Mouse (Mus musculus) ES-E14 (cell line): ENCODE results near the gene Ilk.

Experiments
- HCFC1 ChIP-seq: IDR thresholded peaks from 2 replicates; pipeline ENCODE4 v1.6.1; 2012; ENCODE audit warnings: low read length, inconsistent platforms, borderline replicate concordance; ENCODE audit not compliant: insufficient read depth
- MAFK ChIP-seq: IDR thresholded peaks from 2 replicates; pipeline ENCODE4 v1.6.1; 2014; ENCODE audit warnings: mild to moderate bottlenecking, low read depth, low read length, inconsistent platforms; ENCODE audit not compliant: insufficient read depth
- ZC3H11A ChIP-seq: IDR thresholded peaks from 2 replicates; pipeline ENCODE4 v1.6.1; 2012; ENCODE audit warnings: low read depth, mild to moderate bottlenecking, inconsistent platforms, low read length, borderline replicate concordance
- ZNF384 ChIP-seq: IDR thresholded peaks from 2 replicates; pipeline ENCODE4 v1.6.1; 2012; ENCODE audit warnings: low read depth, low read length, inconsistent platforms

DNA sequence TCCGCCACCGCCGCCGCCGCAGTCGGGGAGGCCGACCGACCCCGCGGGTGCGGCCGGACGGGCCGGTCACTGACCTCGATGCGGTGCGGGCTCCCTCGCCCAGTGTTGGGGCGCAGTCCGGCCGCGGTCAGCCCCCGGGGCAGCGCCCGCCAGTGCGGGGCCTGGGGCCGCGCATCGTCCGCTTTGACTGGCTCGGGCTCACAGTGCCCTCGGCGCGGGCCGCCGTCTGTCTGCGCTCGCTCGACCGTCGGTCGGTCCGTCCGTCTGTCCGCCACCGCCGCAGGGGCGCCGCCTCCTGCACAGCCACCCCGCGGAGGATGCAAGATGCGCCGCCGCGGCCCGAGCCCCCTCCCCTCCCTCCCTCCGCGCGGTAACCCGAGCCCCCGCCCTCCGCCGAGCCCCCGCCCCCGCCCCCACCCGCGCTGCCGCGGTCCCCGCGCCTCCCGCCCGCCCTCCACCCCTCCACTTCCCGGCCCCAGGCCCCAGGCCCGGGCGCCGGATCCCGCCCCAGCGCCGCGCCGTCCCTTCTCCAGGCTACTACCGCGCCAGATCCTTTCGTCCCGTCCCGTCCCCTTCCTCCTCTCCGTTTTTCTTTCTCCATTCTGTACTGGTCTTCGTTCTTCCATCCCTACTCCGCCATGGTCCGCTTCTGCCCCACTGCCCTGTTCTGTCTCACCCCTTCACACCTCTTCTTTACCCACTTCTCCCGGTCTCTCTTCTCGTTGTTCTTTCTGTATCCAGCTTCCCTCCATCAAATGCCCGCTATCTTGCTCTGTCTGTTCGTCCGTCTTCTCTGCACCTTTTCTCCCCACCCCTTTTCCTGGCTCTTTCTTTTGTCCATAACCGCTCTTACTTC is 51.1 kb downstream of the Ilk start, which contains the start of gene Dchs1:
- TF ChIP-seq ZC3H11A (no peak), HCFC1 (no peak), MAFK (no peak), ZNF384 (no peak)
